Mouse (Mus musculus) left cerebral cortex, postnatal 10 days (tissue): ENCODE data around the gene Dnmt1. TPM values are rescaled to one million over a fixed set of nuclear protein-coding genes. Genes with fewer than 3 reads are reported as not detected.

ENCODE experiments used
- DNase-seq, 2 experiments: peaks; one replicate each; pipeline ENCODE4 v3.0.0; 2021 to 2022; ENCODE audit warnings: low spot score in 2 of 2, mixed read lengths in 1 of 2; ENCODE audit errors: extremely low spot score in 1 of 2
- intact Hi-C: fragments of 180-260 bp; cut with DNase I; formaldehyde crosslinking; loops from one replicate; pipeline ENCODE4 v1.15.1; 2025
- total RNA-seq, 2 experiments: library from RNA; stranded (reverse); gene quantifications; 2 replicates each; pipeline ENCODE4 v1.2.3; 2021

Gene Dnmt1
- total RNA-seq, 2 experiments from 2014 or later, result 51.1 to 54.7 TPM

DNA sequence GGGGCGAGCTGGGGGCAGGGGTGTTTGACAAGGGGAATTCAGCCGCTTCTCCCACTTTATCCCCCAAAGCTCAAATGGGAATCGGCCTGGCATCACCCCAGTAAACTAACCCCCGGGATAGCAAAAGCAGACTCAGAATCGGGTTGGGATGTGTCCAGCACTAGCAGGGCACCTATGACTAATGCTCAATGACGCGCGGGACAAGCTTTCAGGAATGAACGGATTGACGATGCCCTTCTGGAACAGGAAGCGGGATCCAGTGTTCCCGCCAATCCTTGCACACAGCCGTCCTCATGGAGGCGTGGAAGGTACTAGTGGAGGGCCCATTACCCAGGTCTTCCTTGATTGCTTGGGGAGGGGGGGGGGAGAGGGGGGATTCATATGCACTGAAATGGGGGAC, 8.2 kb downstream of the Dnmt1 start:
- intact Hi-C loops, result loop anchor here (5.0 kb wide), 1 partner anchor 51 kb away; the partner anchor contains the start of gene Mrpl4
- no peak for DNase-seq

- no peak for DNase-seq
- intact Hi-C loops, result loop anchor here (5.0 kb wide), 1 partner anchor 52 kb away; the partner anchor contains the start of gene Mrpl4
Observed at GRCm38 (mm10) chr9:20950419-20950818, 9.3 kb downstream of the Dnmt1 start.

DNA sequence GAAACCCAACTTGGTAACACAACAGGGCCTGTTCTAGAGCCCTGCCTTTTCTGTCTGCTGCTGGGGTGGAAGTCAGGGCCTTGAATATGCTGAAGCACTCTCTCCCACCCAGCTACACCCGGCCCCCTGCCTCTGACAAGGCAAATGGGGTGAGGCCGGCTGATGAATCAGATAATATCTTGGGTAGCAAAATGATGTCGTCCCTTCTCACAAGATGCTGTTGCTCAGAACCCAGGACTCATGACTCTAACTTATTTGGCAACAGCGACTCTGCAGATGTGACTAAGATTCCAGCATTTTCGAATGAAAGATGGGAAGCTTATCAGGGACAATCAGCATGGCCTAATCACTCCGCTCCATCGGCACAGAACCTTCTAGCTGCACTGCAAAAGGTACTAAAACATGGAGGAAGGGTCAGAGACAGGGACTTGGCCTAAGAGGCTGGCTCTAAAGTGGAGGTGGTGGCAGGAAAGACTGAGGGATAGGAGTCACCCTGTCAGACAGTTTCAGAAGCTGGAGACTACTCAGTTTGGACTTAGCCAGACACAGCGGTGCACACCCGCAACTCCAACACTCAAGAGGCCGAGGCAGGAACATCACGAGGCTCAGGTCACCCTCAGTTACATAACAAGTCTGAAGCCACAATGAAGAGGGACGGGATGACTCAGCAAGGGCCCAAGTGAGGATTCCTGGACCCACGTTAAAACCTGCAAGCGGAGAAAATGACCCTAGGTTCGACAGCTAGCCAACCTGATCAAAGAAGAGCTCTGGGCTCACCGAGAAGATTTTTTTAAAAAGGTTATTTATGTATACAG, 13.4 kb downstream of the Dnmt1 start:
- intact Hi-C loops, result no loop called here
- DNase-seq, result no peak

GRCm38 (mm10) chr9:20944697-20945370, 14.9 kb downstream of the Dnmt1 start:
- intact Hi-C loops, result no loop called here
- DNase-seq, result no peak

- DNase-seq, result no peak
- intact Hi-C loops, result no loop called here
Observed at GRCm38 (mm10) chr9:20943911-20944310, 15.8 kb downstream of the Dnmt1 start.

DNA sequence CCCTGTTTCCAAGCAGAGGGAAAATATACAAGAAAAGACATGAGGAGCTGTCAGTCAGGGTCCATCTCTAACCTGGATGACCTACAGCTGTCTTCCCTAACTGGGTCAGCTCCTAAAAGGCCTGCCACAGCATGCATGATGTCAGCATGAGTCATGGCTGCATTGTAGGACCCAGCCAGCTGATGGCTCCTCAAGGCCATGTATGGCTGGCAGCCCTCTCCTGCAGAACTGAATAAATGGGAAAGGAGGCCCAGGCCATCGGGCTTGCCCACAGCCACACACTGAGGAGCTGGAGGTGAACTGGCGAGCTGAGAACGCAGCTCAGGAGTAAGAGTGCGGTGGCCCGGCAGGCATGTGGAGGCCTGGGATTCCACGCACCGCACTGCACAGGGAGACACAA, 16.3 kb downstream of the Dnmt1 start:
- no peak for DNase-seq
- intact Hi-C loops, result no loop called here

GRCm38 (mm10) chr9:20923258-20923657, 36.4 kb downstream of the Dnmt1 start:
- no peak for DNase-seq
- intact Hi-C loops, result no loop called here

DNA sequence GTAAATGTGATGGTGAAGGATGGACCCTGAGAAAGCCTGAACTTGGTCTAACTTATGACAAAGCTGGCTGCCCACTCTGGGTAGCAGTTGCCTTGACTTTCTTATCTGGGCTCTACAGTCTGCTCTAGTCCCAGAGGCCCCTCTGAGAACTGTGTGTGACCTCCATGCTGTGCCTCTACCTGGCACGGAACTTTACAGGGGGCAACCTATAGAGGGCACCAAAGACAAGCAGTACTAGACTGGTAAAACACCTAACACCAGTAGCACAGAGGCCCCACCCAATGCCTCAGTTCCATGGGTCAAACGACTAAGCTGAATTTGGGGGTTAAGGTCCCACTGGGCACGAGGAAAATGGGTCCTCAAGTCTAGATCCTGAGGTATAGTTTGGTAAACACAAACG, 43.5 kb downstream of the Dnmt1 start:
- DNase-seq, result no peak
- intact Hi-C loops, result no loop called here

GRCm38 (mm10) chr9:20909948-20910347, 49.7 kb downstream of the Dnmt1 start:
- no peak for DNase-seq
- intact Hi-C loops, result no loop called here

DNA sequence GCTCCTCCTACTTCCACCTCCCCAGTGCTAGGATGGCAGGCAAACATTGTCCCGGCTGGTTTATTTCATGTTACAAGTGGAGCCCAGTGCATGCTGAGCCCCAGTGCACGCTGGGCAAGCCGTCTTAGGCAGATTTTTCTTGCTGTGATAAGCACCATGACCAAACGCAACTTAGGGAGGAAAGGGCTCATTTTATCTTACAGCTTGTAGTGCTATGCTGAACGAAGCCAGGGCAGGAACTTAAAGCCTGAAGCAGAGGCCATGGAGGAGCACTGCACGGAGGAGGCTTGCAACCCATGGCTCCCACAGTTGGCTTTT, 57.6 kb downstream of the Dnmt1 start:
- DNase-seq, result no peak
- intact Hi-C loops, result loop anchor here (5.0 kb wide), 2 partner anchors 100 to 230 kb away; partner anchors contain the start of genes Mrpl4 and Tyk2

DNA sequence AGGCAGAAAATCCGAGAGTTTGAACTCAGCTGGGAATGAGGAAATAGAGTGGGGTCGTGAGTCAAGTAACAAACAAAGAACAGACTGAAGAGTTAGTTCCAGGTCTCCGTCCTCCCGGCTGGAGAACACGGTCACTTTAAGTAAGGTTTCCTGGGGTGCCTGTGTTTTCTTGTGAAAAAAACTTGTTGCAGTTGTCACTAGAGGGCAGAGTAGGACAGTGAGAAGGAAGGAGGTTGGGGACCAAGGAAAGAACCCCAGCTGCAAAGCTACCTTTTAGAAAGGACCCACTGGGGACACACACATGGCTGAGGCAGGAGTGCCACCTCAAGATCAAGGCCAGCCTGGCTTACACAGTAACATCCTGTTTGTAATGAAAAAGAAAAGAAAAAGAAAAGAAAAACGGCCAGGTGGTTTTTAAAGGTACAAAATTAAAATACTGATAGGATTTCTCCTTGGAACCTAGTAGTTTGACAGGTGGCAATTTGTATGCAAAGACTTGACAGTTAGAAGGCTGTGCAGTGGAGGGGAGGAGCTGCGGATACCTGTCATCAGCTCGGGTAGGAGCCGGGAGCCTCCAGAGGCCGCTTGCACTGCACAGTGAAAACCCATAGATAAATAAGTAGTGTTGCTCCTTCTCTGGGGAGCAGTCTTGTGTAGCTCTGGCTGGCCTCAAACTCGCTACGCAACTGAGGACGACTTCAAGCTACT, 58.1 kb downstream of the Dnmt1 start:
- intact Hi-C loops, result loop anchor here (5.0 kb wide), 2 partner anchors 101 to 231 kb away; partner anchors contain the start of genes Mrpl4 and Tyk2
- DNase-seq, result no peak

GRCm38 (mm10) chr9:20898511-20899073, 61.1 kb downstream of the Dnmt1 start, which contains the start of gene Eif3g:
Eif3g (minus strand) TSS chr9:20898623.
- peak; percentile 79 to 90 for DNase-seq
- intact Hi-C loops, result no loop called here

DNA sequence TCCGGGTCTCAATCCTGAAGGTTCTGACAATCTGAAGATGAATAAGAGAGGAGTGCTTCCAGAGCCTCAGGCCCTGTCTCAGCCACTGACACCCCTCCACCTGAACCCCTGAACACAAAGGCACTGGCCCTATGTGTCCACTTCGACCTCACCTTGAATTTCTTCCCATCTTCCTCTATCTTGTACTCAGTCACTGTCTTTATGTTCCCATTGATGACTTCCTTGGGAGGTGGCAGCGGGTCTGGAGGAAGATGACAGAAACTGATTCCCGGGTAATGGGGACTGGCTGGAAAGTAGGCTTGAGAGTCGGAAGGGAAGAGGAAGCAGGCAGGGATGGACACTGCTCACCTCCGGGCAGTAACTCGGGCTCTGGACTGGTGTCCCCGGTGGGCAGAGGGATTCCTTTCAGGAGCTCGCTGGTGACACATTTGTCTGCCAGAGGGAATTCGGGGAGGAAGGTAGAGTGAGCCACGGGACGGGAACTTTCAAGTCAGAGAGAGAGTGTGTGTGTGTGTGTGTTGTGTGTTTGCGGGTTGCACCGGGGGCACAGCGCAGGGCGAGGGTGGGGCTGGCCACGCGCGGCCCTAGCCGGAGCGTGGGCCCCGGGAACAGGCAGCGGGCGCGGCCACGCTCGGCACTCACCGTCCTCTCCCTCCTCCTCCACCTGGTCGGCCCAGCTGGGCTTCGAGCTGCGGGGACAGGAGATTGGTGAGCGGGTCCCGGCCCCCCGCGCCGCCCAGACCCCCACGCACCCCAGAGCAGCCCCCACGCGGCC, 61.8 kb downstream of the Dnmt1 start:
- DNase-seq, result no peak
- intact Hi-C loops, result no loop called here

- DNase-seq, result no peak
- intact Hi-C loops, result no loop called here
Observed at GRCm38 (mm10) chr9:20895382-20895781, 64.3 kb downstream of the Dnmt1 start.

DNA sequence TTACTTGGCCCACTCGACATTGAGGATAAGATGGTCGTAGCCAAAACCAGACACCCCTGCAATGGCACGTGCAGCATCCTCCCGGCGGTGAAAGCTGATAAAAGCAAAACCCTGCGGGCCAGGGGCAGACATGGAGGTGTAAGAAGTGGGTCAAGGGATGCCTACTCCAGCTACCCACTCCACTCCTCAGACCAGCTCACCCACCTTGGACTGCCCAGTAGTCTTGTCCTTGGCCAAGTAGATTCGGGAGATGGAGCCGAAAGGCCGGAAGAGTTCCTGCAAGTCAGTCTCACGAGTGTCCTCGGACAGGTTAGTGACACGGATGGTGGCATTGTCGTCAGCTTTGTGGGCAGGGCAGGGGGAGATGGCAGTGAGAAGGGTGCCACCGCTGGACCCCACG, 65.1 kb downstream of the Dnmt1 start:
- intact Hi-C loops, result no loop called here
- no peak for DNase-seq

DNA sequence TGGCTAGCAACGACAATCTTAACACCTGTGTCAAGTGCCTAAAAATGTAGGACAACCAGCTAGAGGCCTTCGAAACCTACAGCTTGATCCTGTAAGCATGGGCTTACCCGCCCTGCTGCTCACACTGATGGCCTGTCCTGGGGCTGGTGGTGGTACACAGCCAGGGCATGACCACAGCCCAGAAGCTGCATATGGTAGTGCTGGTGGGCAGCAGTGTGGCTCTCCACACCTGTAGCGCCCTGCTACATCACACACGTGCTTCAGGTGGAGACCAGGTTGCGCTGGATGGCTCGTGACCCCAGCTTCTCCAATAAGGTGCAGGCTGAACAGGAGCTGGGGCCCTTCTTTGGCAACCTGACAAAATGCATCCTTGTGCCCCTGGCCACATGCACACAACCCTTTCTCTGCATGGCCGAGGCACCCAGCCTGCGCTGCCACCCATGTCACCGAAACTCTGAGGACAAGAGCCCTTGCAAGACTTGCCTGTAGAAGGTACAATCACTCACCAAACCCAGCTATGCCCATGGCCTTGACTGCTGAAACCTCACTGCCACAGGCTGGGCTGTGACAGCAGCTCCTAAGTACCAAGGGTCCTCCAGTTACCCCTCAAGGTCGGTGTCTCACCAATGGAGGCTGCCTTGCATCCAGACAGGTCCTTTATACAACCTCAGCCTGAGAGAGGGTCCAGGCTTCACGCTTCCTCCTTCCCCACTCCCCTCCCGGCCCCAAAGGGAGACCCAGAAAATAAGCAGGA, 65.9 kb downstream of the Dnmt1 start:
- intact Hi-C loops, result no loop called here
- DNase-seq, result no peak

DNA sequence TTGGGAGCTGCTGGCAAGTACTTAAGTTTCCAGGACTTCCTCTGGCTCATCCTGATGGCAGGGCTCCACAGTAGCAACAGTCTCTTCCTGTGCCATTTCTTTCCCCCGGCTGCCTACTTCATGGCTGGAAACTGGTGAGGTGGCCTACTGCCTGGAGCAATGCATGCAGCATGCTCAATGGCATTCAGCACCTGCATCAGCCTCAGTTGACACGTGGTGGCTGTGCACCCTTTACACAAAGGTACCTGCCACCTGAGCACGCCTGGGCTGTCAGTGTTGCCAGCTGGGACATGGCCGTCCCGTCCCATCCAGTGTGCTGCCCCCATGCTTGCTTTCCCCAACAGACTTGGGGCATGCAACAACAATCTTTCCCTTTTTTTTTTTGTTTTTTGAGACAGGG, 66.6 kb downstream of the Dnmt1 start:
- intact Hi-C loops, result no loop called here
- DNase-seq, result no peak

- intact Hi-C loops, result no loop called here
- no peak for DNase-seq
Observed at GRCm38 (mm10) chr9:20892104-20892653, 67.5 kb downstream of the Dnmt1 start.
